Mouse (Mus musculus): ENCODE measurements around the gene Styxl1.

- TF ChIP-seq MYOG (IDR thresholded peaks at IDR 0.05; ENCODE audit: control insufficient read depth in 1 of 3, insufficient read depth in 1 of 3, insufficient read length in 2 of 3, low read depth in 2 of 3): no peak
- TF ChIP-seq POLR2A (IDR thresholded peaks at IDR 0.05; ENCODE audit: insufficient read length, low read depth): no peak
- TF ChIP-seq CEBPB (IDR thresholded peaks at IDR 0.05; ENCODE audit: insufficient read depth, poor library complexity, severe bottlenecking): no peak
- no peak for TF ChIP-seq MAX (IDR thresholded peaks at IDR 0.05; ENCODE audit: low read depth)
- no peak for TF ChIP-seq MYOD1 (IDR thresholded peaks at IDR 0.05; ENCODE audit: control insufficient read depth in 1 of 3, insufficient read length in 2 of 3, low read depth in 2 of 3)
- TF ChIP-seq USF1 (IDR thresholded peaks at IDR 0.05; ENCODE audit: low read depth): no peak
These were observed 51.4 kb downstream of the Styxl1 start for GRCm38 (mm10) chr5:135726641-135727346.

Measured in myocyte (in vitro differentiated cells).